Mouse (Mus musculus) liver, adult 2 months (tissue): ENCODE data around the gene Evi2b. TPM values are rescaled to one million over a fixed set of nuclear protein-coding genes. Genes with fewer than 3 reads are reported as not detected.

Experiments used
- DNase-seq: peaks from one replicate; pipeline ENCODE4 v3.0.0-alpha.2; 2011; ENCODE audit warnings: low read depth, low spot score; ENCODE audit errors: extremely low read depth
- H3K27ac ChIP-seq: fragments of 200-500 bp; replicated peaks from 2 replicates; pipeline ENCODE4 v1.5.1; 2012; ENCODE audit warnings: low read depth, mild to moderate bottlenecking, control low read depth, inconsistent platforms, low read length; ENCODE audit not compliant: insufficient read depth
- H3K27me3 ChIP-seq: fragments of 200-500 bp; 2 replicates; pipeline ENCODE4 v1.6.1; 2012; ENCODE audit warnings: mild to moderate bottlenecking, moderate library complexity, low read length, inconsistent platforms; ENCODE audit not compliant: control insufficient read depth, insufficient read depth
- H3K36me3 ChIP-seq: fragments of 200-500 bp; 2 replicates; pipeline ENCODE4 v1.6.1; 2012; ENCODE audit warnings: low read length, inconsistent platforms; ENCODE audit not compliant: control insufficient read depth, insufficient read depth
- H3K4me1 ChIP-seq: fragments of 200-500 bp; 2 replicates; pipeline ENCODE4 v1.6.1; 2011; ENCODE audit warnings: low read length; ENCODE audit not compliant: control insufficient read depth, insufficient read depth
- H3K4me3 ChIP-seq: fragments of 200-500 bp; 2 replicates; pipeline ENCODE4 v1.5.1; 2011; ENCODE audit warnings: low read depth, mild to moderate bottlenecking, control low read depth, low read length, moderate library complexity; ENCODE audit not compliant: insufficient read depth
- H3K79me2 ChIP-seq: fragments of 200-500 bp; 2 replicates; pipeline ENCODE4 v1.6.1; 2012; ENCODE audit warnings: inconsistent platforms, mild to moderate bottlenecking, low read length, moderate library complexity; ENCODE audit not compliant: control insufficient read depth, insufficient read depth
- H3K9ac ChIP-seq: fragments of 200-500 bp; 2 replicates; pipeline ENCODE4 v1.6.1; 2012; ENCODE audit warnings: low read depth, mild to moderate bottlenecking, control low read depth, inconsistent platforms, low read length
- CTCF ChIP-seq: fragments of 200-500 bp; IDR thresholded peaks from 2 replicates; pipeline ENCODE4 v1.5.1; 2011; ENCODE audit warnings: low read depth, low read length, control low read depth
- POLR2A ChIP-seq: fragments of 200-500 bp; IDR thresholded peaks from 2 replicates; pipeline ENCODE4 v1.6.1; 2011; ENCODE audit warnings: low read length, control low read depth; ENCODE audit not compliant: insufficient read depth; ENCODE audit errors: extremely low read depth
- WGBS: fragments of 180-500 bp; shearing (Covaris S2); methylation state at CpG from one replicate; pipeline ENCODE4 v1.1.7; 2018; 5-methylcytosine and 5-hydroxymethylcytosine counted together
- polyA plus RNA-seq: library from polyadenylated mRNA; depleted of rRNA; stranded (reverse); fragments of >200 nt; gene quantifications from 2 replicates; pipeline ENCODE4 v1.2.3, GENCODE M21; 2012
- total RNA-seq: library from RNA; depleted of rRNA; stranded (reverse); fragments of >200 nt; gene quantifications from 2 replicates; pipeline ENCODE4 v1.2.3, GENCODE M21; 2014

Gene Evi2b
- total and polyA plus RNA-seq, 2 experiments: 0.65 to 2.6 TPM

DNA sequence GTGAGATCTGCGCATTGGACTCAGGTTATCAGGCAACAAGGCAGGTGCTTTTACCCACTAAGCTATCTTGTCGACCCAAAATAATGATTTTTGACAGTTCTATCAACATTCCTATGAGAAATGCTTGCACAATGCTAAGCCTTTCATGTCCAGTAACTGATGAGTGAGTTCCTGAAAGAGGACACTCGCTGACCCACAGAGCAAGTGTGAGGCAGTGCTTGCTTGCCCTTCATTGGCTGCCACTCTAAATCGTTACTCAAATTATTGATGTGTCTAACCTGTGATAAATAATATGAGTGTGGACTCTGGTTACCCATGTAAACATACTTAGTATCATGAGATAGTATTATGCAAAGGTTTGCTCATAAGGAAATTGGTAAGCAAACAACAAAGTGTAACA, 37.0 kb upstream of the Evi2b start:
- H3K4me3 ChIP-seq: no peak overlapping the region
- peak; percentile 90 for DNase-seq
- peaks cover 20% of the 10 kb centered on the region for H3K36me3 ChIP-seq
- peaks cover 7% of the 10 kb centered on the region; the same call in 1 of the 2 replicates for H3K4me1 ChIP-seq
- TF ChIP-seq POLR2A: no peak
- no peak for TF ChIP-seq CTCF
- 31% methylated on average over 4 of the region's 4 CpGs for WGBS
- no peaks in the 10 kb centered on the region for H3K27me3 ChIP-seq
- no peak overlapping the region for H3K27ac ChIP-seq
- no peak overlapping the region for H3K9ac ChIP-seq
- H3K79me2 ChIP-seq: no peaks in the 10 kb centered on the region

DNA sequence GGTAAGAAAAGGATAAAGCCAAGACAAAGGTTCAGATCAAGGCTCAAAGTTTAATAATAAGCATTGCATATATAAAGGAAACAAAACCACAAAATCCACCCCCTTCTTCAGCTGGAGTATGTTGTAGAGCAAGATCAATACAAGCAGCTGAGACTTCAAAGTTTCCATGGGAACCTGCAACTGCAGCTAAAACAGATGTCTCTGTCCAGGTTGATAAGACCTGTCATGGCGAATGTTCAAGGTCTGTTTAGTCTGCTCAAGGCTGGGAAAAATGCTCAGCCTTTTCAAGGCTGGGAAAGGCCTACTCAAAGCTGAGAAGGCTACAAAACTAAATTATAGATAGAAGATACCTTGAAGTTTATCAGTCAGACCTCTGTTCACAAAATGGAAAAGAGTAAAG, 29.1 kb upstream of the Evi2b start:
- no peak for DNase-seq
- TF ChIP-seq POLR2A: no peak
- TF ChIP-seq CTCF: no peak
- no peaks in the 10 kb centered on the region for H3K4me1 ChIP-seq
- H3K36me3 ChIP-seq: peaks cover 49% of the 10 kb centered on the region
- H3K9ac ChIP-seq: no peak overlapping the region
- no peaks in the 10 kb centered on the region for H3K27me3 ChIP-seq
- no peak overlapping the region for H3K4me3 ChIP-seq
- 31% methylated on average over 1 of the region's 1 CpGs for WGBS
- H3K79me2 ChIP-seq: no peaks in the 10 kb centered on the region
- no peak overlapping the region for H3K27ac ChIP-seq

DNA sequence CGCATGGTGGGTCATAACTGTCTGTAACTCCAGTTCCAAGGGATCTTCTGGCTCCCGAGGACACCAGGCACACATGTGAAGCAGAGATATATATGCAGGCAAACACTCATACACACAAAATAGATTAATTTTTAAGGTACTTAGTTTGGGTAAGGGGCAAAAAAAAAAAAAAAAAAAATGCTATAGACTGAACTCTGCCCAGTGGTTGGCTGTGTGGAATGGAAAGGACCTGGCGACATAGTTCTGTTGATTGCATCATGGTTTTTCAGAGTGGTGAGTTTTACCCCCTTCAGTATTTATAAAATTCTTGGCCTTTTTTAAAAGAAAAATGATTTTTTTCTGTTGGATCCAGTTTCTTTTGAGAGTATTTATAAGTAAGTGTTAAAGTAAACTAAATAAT, 12.7 kb upstream of the Evi2b start:
- TF ChIP-seq POLR2A (no peak), CTCF (no peak)
- Histone ChIP-seq H3K27me3 (no peaks in the 10 kb centered on the region), H3K27ac (no peak overlapping the region), H3K79me2 (no peaks in the 10 kb centered on the region), H3K4me1 (peaks cover 5% of the 10 kb centered on the region), H3K4me3 (no peak overlapping the region), H3K36me3 (peaks cover 22% of the 10 kb centered on the region; the same call in 1 of the 2 replicates), H3K9ac (no peak overlapping the region)
- DNase-seq: no peak
- WGBS: 95% methylated on average over 3 of the region's 3 CpGs

DNA sequence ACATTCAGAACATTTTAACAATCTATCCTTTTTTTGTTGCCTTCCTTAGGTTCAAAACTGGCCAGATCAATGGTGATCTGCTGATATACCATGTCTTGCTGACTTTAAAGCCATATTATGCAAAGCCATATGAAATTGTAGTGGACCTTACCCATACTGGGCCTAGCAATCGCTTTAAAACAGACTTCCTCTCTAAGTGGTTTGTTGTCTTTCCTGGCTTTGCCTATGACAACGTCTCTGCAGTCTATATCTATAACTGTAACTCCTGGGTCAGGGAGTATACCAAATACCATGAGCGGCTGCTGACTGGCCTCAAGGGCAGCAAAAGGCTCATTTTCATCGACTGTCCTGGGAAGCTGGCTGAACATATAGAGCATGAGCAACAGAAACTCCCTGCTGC, 12.0 kb upstream of the Evi2b start:
- Histone ChIP-seq H3K9ac (no peak overlapping the region), H3K4me3 (no peak overlapping the region)
- WGBS: 87% methylated on average over 4 of the region's 4 CpGs

DNA sequence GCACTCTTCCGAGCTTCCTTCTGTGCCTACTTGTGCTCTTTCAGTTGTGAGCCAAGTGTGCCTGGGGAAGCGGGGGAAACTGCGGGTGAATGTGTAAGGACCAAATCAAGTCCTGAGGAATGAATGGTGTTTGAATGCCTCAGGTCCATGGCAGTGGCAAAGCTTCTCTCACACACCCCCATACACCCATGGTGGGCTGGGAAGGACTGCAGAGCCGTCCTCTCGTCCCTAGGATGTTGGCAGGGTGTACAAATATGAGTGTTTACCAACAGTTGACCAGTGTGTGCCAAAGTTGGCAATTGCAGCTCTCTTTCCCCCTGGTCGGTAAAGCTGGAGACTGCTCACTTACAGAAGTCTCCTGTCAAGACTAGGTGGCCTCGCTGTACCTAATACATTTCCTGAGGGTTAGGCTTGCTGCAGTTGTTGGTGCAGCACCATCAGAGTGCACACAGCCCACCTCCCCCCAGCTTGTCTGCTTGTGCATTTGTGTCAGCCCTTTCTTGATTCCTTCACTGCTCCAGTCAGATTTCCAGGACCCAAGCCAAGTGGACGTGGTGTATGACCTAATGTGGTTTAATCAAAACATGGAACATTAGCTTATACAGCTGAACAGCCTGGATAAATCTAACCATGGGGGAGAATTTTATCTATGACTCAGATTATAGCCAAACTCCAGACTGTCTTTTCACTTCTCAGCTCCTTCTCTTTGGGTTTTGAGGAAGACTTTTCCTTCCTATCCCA, 10.6 kb upstream of the Evi2b start:
- DNase-seq: no peak

More for the DNA sequence above, 12.0 kb upstream of the Evi2b start:
- Histone ChIP-seq H3K27ac (no peak overlapping the region), H3K27me3 (no peaks in the 10 kb centered on the region), H3K4me1 (peaks cover 5% of the 10 kb centered on the region), H3K36me3 (peaks cover 20% of the 10 kb centered on the region; the same call in 1 of the 2 replicates), H3K79me2 (no peaks in the 10 kb centered on the region)
- no peak for DNase-seq
- TF ChIP-seq CTCF (no peak), POLR2A (no peak)

DNA sequence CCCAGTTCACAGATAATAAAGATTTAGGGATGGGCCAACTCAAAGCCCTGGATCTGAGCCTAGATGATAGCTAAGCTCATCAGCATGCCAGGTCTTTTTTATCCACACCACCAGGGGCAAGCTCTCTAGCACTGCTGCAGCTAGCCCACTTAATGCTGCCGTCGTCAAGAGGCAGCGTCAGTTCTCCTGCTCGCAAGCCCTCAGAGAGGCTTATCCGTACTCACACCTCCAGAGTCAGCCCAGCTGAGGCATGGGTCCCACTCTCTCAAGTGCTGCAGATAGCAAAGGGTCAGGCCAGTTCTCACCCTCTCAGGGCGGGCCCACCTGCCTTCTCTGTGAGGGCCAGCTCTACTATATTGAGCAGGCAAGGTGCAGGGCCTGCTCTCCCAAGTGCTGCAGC, 9.7 kb upstream of the Evi2b start:
- Histone ChIP-seq H3K36me3 (peaks cover 14% of the 10 kb centered on the region; the same call in 1 of the 2 replicates), H3K4me1 (peaks cover 5% of the 10 kb centered on the region), H3K4me3 (no peak overlapping the region), H3K27me3 (no peaks in the 10 kb centered on the region), H3K9ac (no peak overlapping the region), H3K79me2 (no peaks in the 10 kb centered on the region), H3K27ac (no peak overlapping the region)
- WGBS: 95% methylated on average over 6 of the region's 6 CpGs
- TF ChIP-seq POLR2A: no peak
- no peak for TF ChIP-seq CTCF
- DNase-seq: no peak

More for the DNA sequence above, 10.6 kb upstream of the Evi2b start:
- Histone ChIP-seq H3K9ac (no peak overlapping the region), H3K36me3 (peaks cover 14% of the 10 kb centered on the region; the same call in 1 of the 2 replicates), H3K27me3 (no peaks in the 10 kb centered on the region), H3K27ac (no peak overlapping the region), H3K4me3 (no peak overlapping the region), H3K4me1 (peaks cover 5% of the 10 kb centered on the region), H3K79me2 (no peaks in the 10 kb centered on the region)
- 55% methylated on average over 8 of the region's 8 CpGs for WGBS
- TF ChIP-seq CTCF (no peak), POLR2A (no peak)
